13 mouse cellular contexts compared by ENCODE assay signal in the genomic region with DNA sequence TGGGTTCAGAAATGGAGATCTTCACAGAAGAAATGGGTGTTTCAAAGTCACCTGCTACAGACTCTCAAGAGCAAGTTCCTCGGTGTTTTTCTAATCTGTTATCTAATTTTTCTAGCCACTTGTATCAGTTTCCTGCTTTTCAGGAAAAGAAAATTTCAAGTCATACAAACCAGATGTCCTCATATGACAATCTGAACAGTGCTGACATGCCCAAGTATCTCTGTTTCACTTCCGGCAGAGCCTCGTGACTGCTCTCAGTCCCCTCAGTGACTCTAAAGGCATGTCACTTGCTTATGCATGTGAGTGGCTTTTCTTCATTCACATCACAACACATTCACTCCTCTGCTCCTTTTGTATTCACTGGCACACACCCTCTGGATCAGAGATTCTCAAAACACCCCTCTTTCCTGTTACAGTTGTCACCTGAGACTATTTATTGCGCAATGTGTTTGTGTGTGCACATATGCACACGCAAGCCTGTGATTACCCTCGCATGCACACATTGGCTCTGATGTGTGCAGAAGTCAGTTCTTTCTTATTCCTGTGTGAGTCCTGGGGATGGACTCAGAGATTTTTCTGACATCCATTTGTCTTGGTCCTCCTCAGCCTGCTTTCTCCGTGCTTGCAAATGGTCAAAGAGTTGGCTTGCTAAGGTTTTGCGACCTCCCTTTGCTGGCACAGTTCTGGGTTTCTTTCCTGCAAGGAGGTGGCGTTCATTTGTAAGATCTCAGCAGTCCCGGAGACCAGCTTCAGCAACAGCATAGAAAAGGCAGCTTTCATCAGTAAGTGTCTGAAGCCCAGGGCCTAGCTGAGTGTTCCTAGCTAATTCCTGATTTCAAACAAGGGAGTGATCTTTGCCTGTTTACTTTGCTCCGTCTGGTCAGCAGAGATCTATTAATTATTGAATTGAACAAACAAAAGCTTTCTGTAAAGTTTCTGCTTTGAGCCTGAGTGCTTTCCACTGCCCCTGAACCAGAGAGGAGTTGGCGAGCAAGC.
DNase-seq lines count a peak whose midpoint lies in the region; ATAC-seq and TF ChIP-seq lines count a peak whose summit lies in the region.
"Had no signal": no experiment of that assay in that cellular context is flagged by ENCODE, and none has a peak within 500 bp of the region (broad histone marks: within the 10 kb centered on the region; RNA-seq: fewer than 3 reads in every experiment).

No protein-coding gene starts in this region.

- peaks cover 8% of the 10 kb centered on the region for H3K4me1 ChIP-seq in lung, embryonic 16.5 days (replicated peaks; ENCODE audit: control insufficient read depth, insufficient read depth, low read length)
- peaks cover 11% of the 10 kb centered on the region for H3K4me1 ChIP-seq in bone marrow macrophage, adult 2 months (ENCODE audit: control insufficient read depth, insufficient read depth, low read length)
- H3K4me1 ChIP-seq in liver, postnatal 0 days (ENCODE audit: insufficient read depth): peaks cover 10% of the 10 kb centered on the region; the same call in 1 of the 2 replicates
- no peaks in the 10 kb centered on the region for H3K4me1 ChIP-seq in midbrain, embryonic 11.5 days (ENCODE audit: control insufficient read depth, insufficient read depth, low read length)
- H3K4me1 ChIP-seq: forebrain, embryonic 13.5 days; hindbrain, embryonic 15.5 days had no signal

- 0 out of 2 replicates have a peak, but pooled peaks have one; percentile 12 for ATAC-seq in lung, embryonic 16.5 days (ENCODE audit: low read depth)
- ATAC-seq in liver, postnatal 0 days: peak; percentile 81
- no peak for ATAC-seq in midbrain, embryonic 11.5 days (ENCODE audit: low FRiP score)
- ATAC-seq: forebrain, embryonic 13.5 days had no signal

- no peak overlapping the region for H3K27ac ChIP-seq in lung, embryonic 16.5 days (ENCODE audit: low read length)
- H3K27ac ChIP-seq in bone marrow macrophage, adult 2 months (ENCODE audit: insufficient read depth, low read depth, low read length): peak overlapping the region; percentile 43
- H3K27ac ChIP-seq in liver, postnatal 0 days (ENCODE audit: low read depth): peak overlapping the region; percentile 56
- no peak overlapping the region for H3K27ac ChIP-seq in midbrain, embryonic 11.5 days (ENCODE audit: low read depth, low read length)
- H3K27ac ChIP-seq: embryonic facial prominence, embryonic 13.5 days; forebrain, embryonic 13.5 days; hindbrain, embryonic 15.5 days had no signal

- intact Hi-C loops in left cerebral cortex, postnatal 4 days (cut with DNase I): no loop called here

- H3K9me3 ChIP-seq in lung, embryonic 16.5 days (ENCODE audit: control insufficient read depth, low read length): no peaks in the 10 kb centered on the region
- no peaks in the 10 kb centered on the region for H3K9me3 ChIP-seq in liver, postnatal 0 days (ENCODE audit: low read length)
- no peaks in the 10 kb centered on the region for H3K9me3 ChIP-seq in midbrain, embryonic 11.5 days (ENCODE audit: control insufficient read depth, low read length)
- H3K9me3 ChIP-seq: embryonic facial prominence, embryonic 13.5 days; forebrain, embryonic 13.5 days; hindbrain, embryonic 15.5 days had no signal

- no peak for DNase-seq in lung, postnatal 10 days
- peak; percentile 14 for DNase-seq in liver, postnatal 0 days
- DNase-seq in adrenal gland, postnatal 4 days (ENCODE audit: low spot score in 2 of 2): no peak
- DNase-seq in left cerebral cortex, postnatal 4 days: no peak
- DNase-seq in midbrain, embryonic 11.5 days (ENCODE audit: low spot score, missing footprints): no peak
- DNase-seq: cerebellum, adult 9-11 months; gastrocnemius, postnatal 10 days; thymus, postnatal 14 days had no signal

- no peak for TF ChIP-seq POLR2A in bone marrow macrophage, adult 2 months (IDR thresholded peaks at IDR 0.05; ENCODE audit: borderline replicate concordance, low read depth, low read length)

- H3K4me2 ChIP-seq in lung, embryonic 16.5 days (ENCODE audit: low read depth, low read length): no peak overlapping the region
- H3K4me2 ChIP-seq in liver, postnatal 0 days (ENCODE audit: low read depth, low read length): peak overlapping the region; percentile 42; the same call in 1 of the 2 replicates
- H3K4me2 ChIP-seq in midbrain, embryonic 11.5 days: no peak overlapping the region
- H3K4me2 ChIP-seq: embryonic facial prominence, embryonic 13.5 days; forebrain, embryonic 13.5 days; hindbrain, embryonic 15.5 days had no signal

- H3K27me3 ChIP-seq in lung, embryonic 16.5 days (ENCODE audit: control insufficient read depth, insufficient read depth, low read depth, low read length): no peaks in the 10 kb centered on the region
- H3K27me3 ChIP-seq in liver, postnatal 0 days (ENCODE audit: insufficient read depth, low read length): no peaks in the 10 kb centered on the region
- no peaks in the 10 kb centered on the region for H3K27me3 ChIP-seq in midbrain, embryonic 11.5 days (ENCODE audit: control insufficient read depth, insufficient read depth, low read length)
- H3K27me3 ChIP-seq: embryonic facial prominence, embryonic 13.5 days; forebrain, embryonic 13.5 days; hindbrain, embryonic 15.5 days had no signal

- no peak overlapping the region for H3K4me3 ChIP-seq in lung, embryonic 16.5 days (ENCODE audit: low read length)
- no peak overlapping the region for H3K4me3 ChIP-seq in bone marrow macrophage, adult 2 months (ENCODE audit: insufficient read depth, low read length)
- H3K4me3 ChIP-seq in liver, postnatal 0 days (ENCODE audit: low read depth, low read length): no peak overlapping the region
- H3K4me3 ChIP-seq in midbrain, embryonic 11.5 days (ENCODE audit: low read depth, low read length): no peak overlapping the region
- H3K4me3 ChIP-seq: embryonic facial prominence, embryonic 13.5 days; forebrain, embryonic 13.5 days; hindbrain, embryonic 15.5 days had no signal

- no peaks in the 10 kb centered on the region for H3K36me3 ChIP-seq in lung, embryonic 16.5 days (ENCODE audit: control insufficient read depth, insufficient read depth, low read length)
- H3K36me3 ChIP-seq in liver, postnatal 0 days (replicated peaks; ENCODE audit: insufficient read depth, low read length): no peaks in the 10 kb centered on the region
- no peaks in the 10 kb centered on the region for H3K36me3 ChIP-seq in midbrain, embryonic 11.5 days (ENCODE audit: control insufficient read depth, insufficient read depth, low read length)
- H3K36me3 ChIP-seq: embryonic facial prominence, embryonic 13.5 days; hindbrain, embryonic 15.5 days had no signal

- TF ChIP-seq CTCF in bone marrow macrophage, adult 2 months (IDR thresholded peaks at IDR 0.05; ENCODE audit: low read depth, low read length): no peak
- no peak for TF ChIP-seq CTCF in liver, postnatal 0 days (IDR thresholded peaks at IDR 0.05; ENCODE audit: low read depth)

- no peak for TF ChIP-seq EP300 in liver, postnatal 0 days (IDR thresholded peaks at IDR 0.05; ENCODE audit: low read depth)

- H3K9ac ChIP-seq in lung, embryonic 16.5 days (ENCODE audit: low read length): no peak overlapping the region
- no peak overlapping the region for H3K9ac ChIP-seq in liver, postnatal 0 days (replicated peaks)
- no peak overlapping the region for H3K9ac ChIP-seq in midbrain, embryonic 11.5 days (ENCODE audit: low read length)
- H3K9ac ChIP-seq: embryonic facial prominence, embryonic 13.5 days; forebrain, embryonic 13.5 days; hindbrain, embryonic 15.5 days had no signal

- 51% methylated on average over 12 of the region's 12 CpGs for WGBS in lung, embryonic 16.5 days
- WGBS in liver, postnatal 0 days (ENCODE audit: insufficient replicate concordance): 51% methylated on average over 12 of the region's 12 CpGs
- 89% methylated on average over 12 of the region's 12 CpGs for WGBS in midbrain, embryonic 11.5 days

Comparison
In these comparisons a context has a peak if more than half of its experiments do, and no peak if none do; other contexts are left out.
1. H3K27ac ChIP-seq: peak in bone marrow macrophage, adult 2 months (single experiment) and liver, postnatal 0 days (single experiment); none in lung, embryonic 16.5 days (single experiment) and midbrain, embryonic 11.5 days (single experiment).